Mouse (Mus musculus) hindbrain, embryonic 10.5 days (tissue): ENCODE measurements around the gene Arhgap24. TPM values are rescaled to one million over a fixed set of nuclear protein-coding genes. Genes with fewer than 3 reads are reported as not detected.

Source experiments
- DNase-seq: peaks from one replicate; pipeline ENCODE4 v3.0.0-alpha.2; 2017; ENCODE audit warnings: low spot score
- H3K27ac ChIP-seq: fragments of 300-500 bp; sonication (generic); 2 replicates; pipeline ENCODE4 v1.5.1; 2016; ENCODE audit warnings: mild to moderate bottlenecking, moderate library complexity
- H3K27me3 ChIP-seq: fragments of 300-500 bp; sonication (generic); 2 replicates; pipeline ENCODE4 v1.6.1; 2016; ENCODE audit warnings: mild to moderate bottlenecking; ENCODE audit not compliant: poor library complexity, insufficient read depth, severe bottlenecking
- H3K36me3 ChIP-seq: fragments of 300-500 bp; sonication (generic); 2 replicates; pipeline ENCODE4 v1.6.1; 2016; ENCODE audit warnings: mild to moderate bottlenecking, moderate library complexity
- H3K4me1 ChIP-seq: fragments of 300-500 bp; sonication (generic); replicated peaks from 2 replicates; pipeline ENCODE4 v1.6.1; 2016; ENCODE audit warnings: mild to moderate bottlenecking
- H3K4me3 ChIP-seq: fragments of 300-500 bp; sonication (generic); 2 replicates; pipeline ENCODE4 v1.5.1; 2016; ENCODE audit warnings: mild to moderate bottlenecking, moderate library complexity
- H3K9me3 ChIP-seq: fragments of 300-500 bp; sonication (generic); 2 replicates; pipeline ENCODE4 v1.6.1; 2016; ENCODE audit warnings: mild to moderate bottlenecking, moderate library complexity
- WGBS: fragments of 180-500 bp; shearing (Covaris S2); methylation state at CpG from one replicate; pipeline ENCODE4 v1.1.7; 2016; 5-methylcytosine and 5-hydroxymethylcytosine counted together
- polyA plus RNA-seq: library from polyadenylated mRNA; unstranded; fragments of >200 nt; fragmentation: Nextera tagmentation; extraction: Ambion mirVana; gene quantifications from 2 replicates; pipeline ENCODE4 v1.2.1, GENCODE M21; 2016

The Arhgap24 gene
- polyA plus RNA-seq, 1 experiment from 2014 or later: 5.3 TPM

GRCm38 (mm10) chr5:102667754-102668575, 186.8 kb downstream of the Arhgap24 start:
- H3K27me3 ChIP-seq: no peaks in the 10 kb centered on the region
- H3K4me3 ChIP-seq: no peak overlapping the region
- H3K9me3 ChIP-seq: no peaks in the 10 kb centered on the region
- no peaks in the 10 kb centered on the region for H3K36me3 ChIP-seq
- peaks cover 11% of the 10 kb centered on the region for H3K4me1 ChIP-seq
- no peak for DNase-seq
- 93% methylated on average over 9 of the region's 9 CpGs for WGBS
- H3K27ac ChIP-seq: no peak overlapping the region

- Histone ChIP-seq H3K4me1 (peaks cover 3% of the 10 kb centered on the region; the same call in 1 of the 2 replicates), H3K27ac (no peak overlapping the region), H3K9me3 (no peaks in the 10 kb centered on the region), H3K27me3 (no peaks in the 10 kb centered on the region), H3K36me3 (no peaks in the 10 kb centered on the region), H3K4me3 (no peak overlapping the region)
- DNase-seq: no peak
- WGBS: 82% methylated on average over 4 of the region's 4 CpGs
Observed at GRCm38 (mm10) chr5:102670206-102670605, 189.0 kb downstream of the Arhgap24 start.

GRCm38 (mm10) chr5:102670731-102671345, 189.6 kb downstream of the Arhgap24 start:
- Histone ChIP-seq H3K4me1 (no peaks in the 10 kb centered on the region), H3K27me3 (no peaks in the 10 kb centered on the region), H3K27ac (no peak overlapping the region), H3K36me3 (no peaks in the 10 kb centered on the region), H3K4me3 (no peak overlapping the region), H3K9me3 (no peaks in the 10 kb centered on the region)
- 68% methylated on average over 5 of the region's 5 CpGs for WGBS
- no peak for DNase-seq

- no peaks in the 10 kb centered on the region for H3K36me3 ChIP-seq
- WGBS: 77% methylated on average over 2 of the region's 2 CpGs
Observed at GRCm38 (mm10) chr5:102675326-102675725, 194.1 kb downstream of the Arhgap24 start.

GRCm38 (mm10) chr5:102677176-102677575, 196.0 kb downstream of the Arhgap24 start:
- Histone ChIP-seq H3K27me3 (no peaks in the 10 kb centered on the region), H3K4me3 (no peak overlapping the region), H3K9me3 (no peaks in the 10 kb centered on the region), H3K27ac (no peak overlapping the region), H3K36me3 (no peaks in the 10 kb centered on the region), H3K4me1 (no peaks in the 10 kb centered on the region)
- DNase-seq: no peak
- 69% methylated on average over 2 of the region's 2 CpGs for WGBS

More at GRCm38 (mm10) chr5:102675326-102675725, 194.1 kb downstream of the Arhgap24 start:
- Histone ChIP-seq H3K4me1 (no peaks in the 10 kb centered on the region), H3K27me3 (no peaks in the 10 kb centered on the region), H3K27ac (no peak overlapping the region), H3K9me3 (no peaks in the 10 kb centered on the region), H3K4me3 (no peak overlapping the region)
- no peak for DNase-seq

DNA sequence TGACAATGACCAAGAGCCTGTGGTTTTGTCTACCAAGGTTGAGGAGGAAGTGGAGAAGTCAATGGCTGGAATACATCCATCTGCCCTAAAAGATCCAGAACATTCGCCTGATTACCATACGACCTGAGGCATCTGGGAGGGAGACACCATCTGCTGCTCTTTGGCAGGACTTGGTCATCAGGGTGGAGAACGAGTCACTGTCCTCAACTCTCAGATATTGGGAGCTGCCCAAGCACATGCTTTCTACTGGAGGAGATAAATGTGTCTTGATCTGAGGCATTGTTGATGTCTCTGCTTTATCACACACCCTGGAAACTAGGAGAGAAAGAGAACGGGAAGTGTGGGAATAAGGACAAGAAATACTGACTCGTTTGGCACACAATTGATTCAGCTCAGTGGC, 206.5 kb downstream of the Arhgap24 start:
- H3K27ac ChIP-seq: no peak overlapping the region
- WGBS: 85% methylated on average over 5 of the region's 5 CpGs
- H3K27me3 ChIP-seq: no peaks in the 10 kb centered on the region
- no peaks in the 10 kb centered on the region for H3K36me3 ChIP-seq
- H3K4me3 ChIP-seq: no peak overlapping the region
- no peak for DNase-seq
- no peaks in the 10 kb centered on the region for H3K4me1 ChIP-seq
- no peaks in the 10 kb centered on the region for H3K9me3 ChIP-seq

GRCm38 (mm10) chr5:102692487-102692886, 211.3 kb downstream of the Arhgap24 start:
- WGBS: 24% methylated on average over 4 of the region's 4 CpGs
- Histone ChIP-seq H3K4me3 (no peak overlapping the region), H3K27ac (no peak overlapping the region), H3K36me3 (no peaks in the 10 kb centered on the region), H3K9me3 (no peaks in the 10 kb centered on the region), H3K4me1 (no peaks in the 10 kb centered on the region), H3K27me3 (no peaks in the 10 kb centered on the region)
- DNase-seq: peak; percentile 35

GRCm38 (mm10) chr5:102693192-102693591, 212.0 kb downstream of the Arhgap24 start:
- no peak overlapping the region for H3K27ac ChIP-seq
- H3K27me3 ChIP-seq: no peaks in the 10 kb centered on the region
- H3K4me3 ChIP-seq: no peak overlapping the region
- H3K9me3 ChIP-seq: no peaks in the 10 kb centered on the region
- H3K4me1 ChIP-seq: no peaks in the 10 kb centered on the region
- DNase-seq: no peak
- 69% methylated on average over 2 of the region's 2 CpGs for WGBS
- no peaks in the 10 kb centered on the region for H3K36me3 ChIP-seq

GRCm38 (mm10) chr5:102693871-102694270, 212.7 kb downstream of the Arhgap24 start:
- H3K36me3 ChIP-seq: no peaks in the 10 kb centered on the region
- WGBS: 88% methylated on average over 3 of the region's 3 CpGs
- no peak overlapping the region for H3K27ac ChIP-seq
- no peak overlapping the region for H3K4me3 ChIP-seq
- H3K4me1 ChIP-seq: no peaks in the 10 kb centered on the region
- H3K27me3 ChIP-seq: no peaks in the 10 kb centered on the region
- no peaks in the 10 kb centered on the region for H3K9me3 ChIP-seq
- no peak for DNase-seq

DNA sequence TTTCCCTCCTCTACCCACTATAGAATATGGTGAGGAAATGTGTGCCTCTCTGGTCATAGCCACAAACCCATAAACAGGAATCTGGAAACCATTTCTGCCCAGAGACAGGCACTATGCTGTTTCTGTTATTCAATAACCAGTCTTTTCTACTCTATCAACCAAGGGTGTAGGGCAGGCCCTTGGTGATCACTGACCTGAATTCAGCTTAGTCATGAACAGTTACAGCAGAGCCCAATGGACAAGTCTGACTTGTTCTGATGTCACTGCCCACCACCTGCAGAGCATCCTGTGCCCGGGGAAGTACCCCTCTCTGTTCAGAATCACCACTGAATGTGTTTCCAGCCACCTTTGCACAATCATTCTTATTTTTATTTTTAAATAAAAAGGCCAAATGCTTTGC, 216.6 kb downstream of the Arhgap24 start:
- no peak for DNase-seq
- no peaks in the 10 kb centered on the region for H3K4me1 ChIP-seq
- H3K4me3 ChIP-seq: no peak overlapping the region
- 90% methylated on average over 1 of the region's 1 CpGs for WGBS
- no peaks in the 10 kb centered on the region for H3K9me3 ChIP-seq
- H3K36me3 ChIP-seq: no peaks in the 10 kb centered on the region
- H3K27me3 ChIP-seq: no peaks in the 10 kb centered on the region
- H3K27ac ChIP-seq: no peak overlapping the region

DNA sequence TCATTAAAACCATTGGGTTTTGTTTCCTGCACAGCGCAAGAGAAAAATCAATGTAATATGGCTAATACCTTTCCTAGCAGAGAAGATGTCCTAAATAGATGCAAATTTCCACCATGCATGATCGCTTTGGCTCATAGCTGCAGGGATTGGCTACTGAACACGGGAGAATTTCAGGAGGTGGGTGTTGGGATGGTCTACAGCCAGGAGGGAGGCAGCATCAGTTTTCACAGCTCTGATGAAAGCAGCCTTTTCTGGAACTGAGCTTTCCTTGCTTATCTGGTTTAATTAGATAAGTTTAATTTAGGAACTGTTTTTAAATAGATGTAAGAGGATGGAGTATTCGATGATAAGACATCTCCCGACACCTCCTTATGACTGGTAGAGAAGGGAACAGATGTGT, 217.2 kb downstream of the Arhgap24 start:
- WGBS: 88% methylated on average over 5 of the region's 5 CpGs
- no peak for DNase-seq
- Histone ChIP-seq H3K4me3 (no peak overlapping the region), H3K4me1 (no peaks in the 10 kb centered on the region), H3K9me3 (no peaks in the 10 kb centered on the region), H3K27me3 (no peaks in the 10 kb centered on the region), H3K27ac (no peak overlapping the region), H3K36me3 (no peaks in the 10 kb centered on the region)

DNA sequence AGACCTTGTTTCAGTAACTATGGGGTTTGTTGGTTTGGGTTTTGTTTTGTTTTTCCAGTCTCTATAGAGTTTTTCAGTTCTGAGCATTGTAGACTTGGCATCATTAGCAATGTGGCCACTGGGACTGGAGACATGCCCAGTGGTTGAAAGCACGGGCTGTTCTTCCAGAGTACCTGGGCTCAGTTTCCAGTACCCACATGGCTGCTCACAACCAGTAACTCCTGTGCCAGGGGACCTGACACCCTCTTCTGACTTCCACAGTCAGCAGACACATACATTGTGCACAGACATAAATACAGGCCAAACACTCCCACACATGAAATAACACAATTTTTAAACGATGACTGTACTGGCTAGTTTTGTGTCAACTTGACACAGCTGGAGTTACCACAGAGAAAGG, 217.7 kb downstream of the Arhgap24 start:
- 96% methylated on average over 2 of the region's 2 CpGs for WGBS
- H3K36me3 ChIP-seq: no peaks in the 10 kb centered on the region
- DNase-seq: no peak
- H3K27me3 ChIP-seq: no peaks in the 10 kb centered on the region
- H3K4me1 ChIP-seq: 0 out of 2 replicates have a peak, but pooled peaks cover 3% of the 10 kb centered on the region
- no peak overlapping the region for H3K27ac ChIP-seq
- no peaks in the 10 kb centered on the region for H3K9me3 ChIP-seq
- no peak overlapping the region for H3K4me3 ChIP-seq

DNA sequence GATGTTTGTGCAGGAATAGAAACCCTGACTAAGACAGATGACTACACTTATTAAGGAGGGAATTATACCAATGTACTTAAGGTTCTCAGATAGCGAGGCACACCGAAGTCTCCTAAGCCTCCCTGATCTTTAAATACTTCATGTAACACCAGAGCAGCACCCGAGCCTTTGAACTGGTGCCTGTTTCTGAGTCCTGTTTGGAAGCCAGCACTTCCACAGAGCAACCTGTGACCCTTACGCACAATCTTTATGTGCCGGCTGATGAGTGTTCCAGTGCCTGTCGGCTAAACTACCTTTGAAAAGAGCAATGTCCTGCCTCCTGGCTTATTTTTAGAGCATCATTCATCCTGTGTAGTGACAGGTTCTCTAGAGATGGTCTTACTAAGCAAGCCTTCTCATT, 221.4 kb downstream of the Arhgap24 start:
- Histone ChIP-seq H3K9me3 (no peaks in the 10 kb centered on the region), H3K36me3 (no peaks in the 10 kb centered on the region), H3K4me3 (no peak overlapping the region), H3K27ac (no peak overlapping the region), H3K27me3 (no peaks in the 10 kb centered on the region), H3K4me1 (peaks cover 8% of the 10 kb centered on the region; the same call in 1 of the 2 replicates)
- no peak for DNase-seq
- 92% methylated on average over 6 of the region's 6 CpGs for WGBS
